Mouse (Mus musculus): ENCODE measurements around the gene Ddo. TPM values are rescaled to one million over a fixed set of nuclear protein-coding genes. Genes with fewer than 3 reads are reported as not detected.

The Ddo gene
- polyA plus RNA-seq, 1 experiment: 11.3 TPM

DNA sequence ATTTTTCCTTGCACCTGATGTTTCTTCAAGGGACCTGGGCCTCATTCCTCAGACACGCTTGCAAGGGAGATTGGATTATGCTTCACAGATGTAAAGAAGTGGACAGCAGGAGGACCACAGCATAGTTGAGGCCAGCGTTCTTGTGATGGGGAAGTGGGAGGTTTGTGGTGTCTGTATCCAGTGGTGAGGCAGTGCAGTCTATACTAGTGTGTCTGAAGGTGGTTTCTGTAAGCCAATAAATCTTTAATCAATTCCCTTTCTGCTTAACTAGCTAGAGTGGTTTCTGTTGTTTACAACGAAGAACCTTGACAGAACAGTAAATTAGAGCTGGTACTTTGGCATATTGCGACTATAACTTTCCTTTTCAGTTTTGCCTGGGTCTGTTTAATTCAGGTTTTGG, 68.8 kb downstream of the Ddo start:
- peaks cover 10% of the 10 kb centered on the region for H3K4me1 ChIP-seq (ENCODE audit: control insufficient read depth, insufficient read depth, low read length)
- 71% methylated on average over 4 of the region's 4 CpGs for WGBS
- DNase-seq: no peak
- no peak overlapping the region for H3K4me3 ChIP-seq (replicated peaks; ENCODE audit: extremely low read depth, low read depth, low read length)
- no peak for TF ChIP-seq POLR2A (IDR thresholded peaks at IDR 0.05; ENCODE audit: borderline replicate concordance, extremely low read depth, low read depth, low read length)
- no peak for TF ChIP-seq CTCF (IDR thresholded peaks at IDR 0.05; ENCODE audit: insufficient read depth, low read length)

DNA sequence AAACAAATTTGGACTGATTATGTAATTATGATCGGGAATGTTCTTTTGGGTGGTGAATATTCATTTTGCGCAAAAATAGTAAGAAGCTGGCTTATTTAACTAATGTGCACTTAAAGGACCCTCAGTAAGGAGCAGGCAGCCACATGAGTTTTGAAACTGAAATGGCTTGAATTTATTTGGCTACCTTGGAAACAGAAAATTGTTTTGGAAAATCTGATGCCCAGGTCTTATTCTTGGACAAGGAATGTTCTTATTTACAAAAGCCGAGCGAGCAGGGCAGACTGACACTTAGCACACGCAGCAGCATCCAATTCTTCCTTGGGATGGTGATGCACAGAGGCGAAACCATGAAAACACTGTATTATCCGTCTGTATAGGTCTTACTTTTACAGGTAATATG, 81.3 kb downstream of the Ddo start:
- Histone ChIP-seq H3K4me3 (replicated peaks; ENCODE audit: extremely low read depth, low read depth, low read length) (no peak overlapping the region), H3K4me1 (ENCODE audit: control insufficient read depth, insufficient read depth, low read length) (no peaks in the 10 kb centered on the region)
- no peak for TF ChIP-seq CTCF (IDR thresholded peaks at IDR 0.05; ENCODE audit: insufficient read depth, low read length)
- no peak for TF ChIP-seq POLR2A (IDR thresholded peaks at IDR 0.05; ENCODE audit: borderline replicate concordance, extremely low read depth, low read depth, low read length)
- 51% methylated on average over 7 of the region's 7 CpGs for WGBS
- no peak for DNase-seq

- TF ChIP-seq POLR2A (IDR thresholded peaks at IDR 0.05; ENCODE audit: borderline replicate concordance, extremely low read depth, low read depth, low read length) (no peak), CTCF (IDR thresholded peaks at IDR 0.05; ENCODE audit: insufficient read depth, low read length) (no peak)
- WGBS: 35% methylated on average over 9 of the region's 9 CpGs
- Histone ChIP-seq H3K4me1 (ENCODE audit: control insufficient read depth, insufficient read depth, low read length) (no peaks in the 10 kb centered on the region), H3K4me3 (replicated peaks; ENCODE audit: extremely low read depth, low read depth, low read length) (no peak overlapping the region)
- DNase-seq: no peak
These were observed 83.3 kb downstream of the Ddo start for GRCm38 (mm10) chr10:40713018-40713608.

DNA sequence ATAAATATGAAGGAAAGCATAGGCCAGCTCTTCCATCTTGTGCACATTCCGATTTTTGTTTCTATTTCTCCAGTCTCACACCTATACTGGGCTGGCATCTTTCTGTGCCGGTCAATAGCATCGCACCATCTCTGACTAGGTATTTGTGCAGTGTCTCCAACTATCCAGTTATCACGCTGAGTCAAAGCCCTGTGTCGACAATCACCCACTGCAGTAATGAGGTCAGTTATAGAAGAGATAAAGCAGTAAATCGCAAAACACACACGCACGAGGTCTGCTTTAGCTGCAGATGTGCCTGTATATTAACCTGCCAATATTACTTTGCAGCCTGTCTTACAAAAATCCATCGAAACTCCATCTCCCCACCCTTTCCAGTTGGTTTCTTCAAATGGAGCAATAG, 84.0 kb downstream of the Ddo start:
- no peak for DNase-seq
- Histone ChIP-seq H3K4me1 (ENCODE audit: control insufficient read depth, insufficient read depth, low read length) (no peaks in the 10 kb centered on the region), H3K4me3 (replicated peaks; ENCODE audit: extremely low read depth, low read depth, low read length) (no peak overlapping the region)
- WGBS: 90% methylated on average over 9 of the region's 9 CpGs
- TF ChIP-seq POLR2A (IDR thresholded peaks at IDR 0.05; ENCODE audit: borderline replicate concordance, extremely low read depth, low read depth, low read length) (no peak), CTCF (IDR thresholded peaks at IDR 0.05; ENCODE audit: insufficient read depth, low read length) (no peak)

DNA sequence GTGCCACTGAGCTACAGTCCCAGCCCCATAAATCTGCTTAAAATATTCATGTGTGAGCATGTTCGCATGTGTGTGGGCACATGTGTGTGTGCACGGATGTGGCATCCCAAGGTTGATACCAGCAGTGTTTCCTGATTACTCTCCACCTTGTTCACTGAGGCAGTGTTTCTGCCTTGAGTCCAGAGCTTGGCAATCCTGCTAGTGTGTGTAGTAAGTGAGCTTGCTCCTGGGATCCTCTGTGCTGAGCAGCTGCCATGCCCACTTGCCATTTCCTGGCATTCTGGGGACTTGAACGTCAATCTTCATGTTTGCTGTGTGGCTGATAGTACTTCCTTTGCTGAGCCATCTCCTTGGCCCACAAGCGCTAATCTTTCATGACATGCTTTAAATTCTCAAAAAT, 85.3 kb downstream of the Ddo start:
- 66% methylated on average over 4 of the region's 4 CpGs for WGBS
- H3K4me1 ChIP-seq (ENCODE audit: control insufficient read depth, insufficient read depth, low read length): no peaks in the 10 kb centered on the region
- no peak overlapping the region for H3K4me3 ChIP-seq (replicated peaks; ENCODE audit: extremely low read depth, low read depth, low read length)
- TF ChIP-seq CTCF (IDR thresholded peaks at IDR 0.05; ENCODE audit: insufficient read depth, low read length): no peak
- no peak for TF ChIP-seq POLR2A (IDR thresholded peaks at IDR 0.05; ENCODE audit: borderline replicate concordance, extremely low read depth, low read depth, low read length)
- no peak for DNase-seq

GRCm38 (mm10) chr10:40716296-40716695, 86.5 kb downstream of the Ddo start:
- Histone ChIP-seq H3K4me1 (ENCODE audit: control insufficient read depth, insufficient read depth, low read length) (no peaks in the 10 kb centered on the region), H3K4me3 (replicated peaks; ENCODE audit: extremely low read depth, low read depth, low read length) (no peak overlapping the region)
- DNase-seq: no peak
- TF ChIP-seq CTCF (IDR thresholded peaks at IDR 0.05; ENCODE audit: insufficient read depth, low read length) (no peak), POLR2A (IDR thresholded peaks at IDR 0.05; ENCODE audit: borderline replicate concordance, extremely low read depth, low read depth, low read length) (no peak)
- WGBS: 50% methylated on average over 8 of the region's 8 CpGs

- TF ChIP-seq POLR2A (IDR thresholded peaks at IDR 0.05; ENCODE audit: borderline replicate concordance, extremely low read depth, low read depth, low read length): no peak
- no peak for TF ChIP-seq CTCF (IDR thresholded peaks at IDR 0.05; ENCODE audit: insufficient read depth, low read length)
- Histone ChIP-seq H3K4me1 (ENCODE audit: control insufficient read depth, insufficient read depth, low read length) (no peaks in the 10 kb centered on the region), H3K4me3 (replicated peaks; ENCODE audit: extremely low read depth, low read depth, low read length) (no peak overlapping the region)
- 71% methylated on average over 3 of the region's 3 CpGs for WGBS
- no peak for DNase-seq
These were observed 86.9 kb downstream of the Ddo start for GRCm38 (mm10) chr10:40716713-40717112.

DNA sequence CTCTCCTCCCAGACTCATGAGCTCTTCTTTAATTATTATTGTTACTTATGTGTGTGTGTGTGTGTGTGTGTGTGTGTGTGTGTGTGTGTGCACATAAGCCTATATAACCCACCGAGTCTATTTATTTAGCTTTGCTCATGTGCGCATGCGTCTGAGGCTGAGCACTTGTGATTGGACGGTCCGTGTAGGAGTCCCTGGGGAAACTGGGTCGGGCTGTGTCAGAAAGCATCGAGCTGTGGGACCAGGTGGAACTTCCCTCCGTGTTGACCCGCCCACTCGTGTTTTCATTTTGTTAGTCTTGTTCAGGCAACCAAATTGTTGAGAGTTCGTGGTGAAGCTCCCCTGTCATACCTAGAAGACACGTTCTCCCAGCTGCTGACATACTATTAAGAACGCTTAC, 88.6 kb downstream of the Ddo start:
- Histone ChIP-seq H3K4me1 (ENCODE audit: control insufficient read depth, insufficient read depth, low read length) (no peaks in the 10 kb centered on the region), H3K4me3 (replicated peaks; ENCODE audit: extremely low read depth, low read depth, low read length) (no peak overlapping the region)
- no peak for DNase-seq
- 96% methylated on average over 13 of the region's 13 CpGs for WGBS
- TF ChIP-seq CTCF (IDR thresholded peaks at IDR 0.05; ENCODE audit: insufficient read depth, low read length) (no peak), POLR2A (IDR thresholded peaks at IDR 0.05; ENCODE audit: borderline replicate concordance, extremely low read depth, low read depth, low read length) (no peak)

DNA sequence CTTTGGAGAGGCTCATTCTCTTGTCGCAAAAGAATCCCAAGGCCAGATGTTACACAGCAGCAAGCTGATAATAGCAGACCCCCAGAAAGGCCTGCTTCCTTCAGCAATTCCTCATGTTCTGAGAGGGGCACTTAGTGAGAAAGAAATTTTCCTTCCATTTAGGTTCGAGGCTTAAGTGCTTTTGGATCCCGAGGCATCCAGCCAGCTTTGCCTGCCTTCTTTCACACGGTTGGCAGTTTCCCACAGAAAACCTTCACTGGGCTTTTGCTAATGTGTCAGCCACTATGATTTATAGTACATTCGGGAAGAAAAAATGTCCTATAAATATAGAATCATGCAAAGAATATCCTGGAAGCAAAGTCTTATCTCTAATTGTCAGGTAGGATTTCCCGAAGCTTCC, 89.3 kb downstream of the Ddo start:
- no peak for TF ChIP-seq POLR2A (IDR thresholded peaks at IDR 0.05; ENCODE audit: borderline replicate concordance, extremely low read depth, low read depth, low read length)
- TF ChIP-seq CTCF (IDR thresholded peaks at IDR 0.05; ENCODE audit: insufficient read depth, low read length): no peak
- 53% methylated on average over 6 of the region's 6 CpGs for WGBS
- no peak for DNase-seq

DNA sequence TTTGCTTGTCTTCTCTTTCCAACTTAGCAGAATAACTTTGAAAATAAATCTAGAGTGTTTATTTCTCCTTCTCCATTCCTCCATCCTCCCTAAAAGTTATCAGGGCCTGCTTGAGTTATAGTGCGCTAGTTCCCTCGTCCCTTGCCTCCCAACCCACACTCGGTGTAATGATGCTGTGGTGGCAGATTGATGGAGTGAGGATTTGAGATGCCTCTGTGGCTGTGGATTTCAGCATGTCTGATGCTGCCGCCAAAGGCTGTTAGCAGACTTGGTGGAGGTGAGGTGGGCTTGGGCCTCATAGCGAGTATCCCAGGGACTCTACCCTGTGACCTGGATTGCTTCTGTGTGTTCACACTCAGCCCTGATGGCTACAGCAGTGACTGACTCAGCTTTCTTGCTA, 91.1 kb downstream of the Ddo start:
- TF ChIP-seq CTCF (IDR thresholded peaks at IDR 0.05; ENCODE audit: insufficient read depth, low read length) (no peak), POLR2A (IDR thresholded peaks at IDR 0.05; ENCODE audit: borderline replicate concordance, extremely low read depth, low read depth, low read length) (no peak)
- H3K4me3 ChIP-seq (replicated peaks; ENCODE audit: extremely low read depth, low read depth, low read length): no peak overlapping the region
- no peak for DNase-seq
- H3K4me1 ChIP-seq (ENCODE audit: control insufficient read depth, insufficient read depth, low read length): peaks cover 17% of the 10 kb centered on the region
- WGBS: 73% methylated on average over 5 of the region's 5 CpGs

More for the DNA sequence above, 89.3 kb downstream of the Ddo start:
- H3K4me3 ChIP-seq (replicated peaks; ENCODE audit: extremely low read depth, low read depth, low read length): no peak overlapping the region
- peaks cover 6% of the 10 kb centered on the region for H3K4me1 ChIP-seq (ENCODE audit: control insufficient read depth, insufficient read depth, low read length)
